Mouse (Mus musculus): ENCODE data around the gene Cited1. TPM values are rescaled to one million over a fixed set of nuclear protein-coding genes. Genes with fewer than 3 reads are reported as not detected.

The Cited1 gene
- total RNA-seq (2012; rRNA removed) = not detected in 2 replicates
- polyA plus RNA-seq (2012; ENCODE audit: insufficient read depth in 1 of 2, insufficient read length in 2 of 2, low read depth in 1 of 2, low replicate concordance in 2 of 2, missing spikeins in 1 of 2) = not detected

- no peaks in the 10 kb centered on the region for H3K79me2 ChIP-seq (ENCODE audit: control insufficient read depth, insufficient read depth, low read length, poor library complexity)
- no peak for DNase-seq (ENCODE audit: low read depth, low spot score)
- H3K36me3 ChIP-seq (ENCODE audit: control insufficient read depth in 1 of 2, insufficient read depth in 2 of 2, low read length in 2 of 2) = no peaks in the 10 kb centered on the region
- no peaks in the 10 kb centered on the region for H3K4me1 ChIP-seq (ENCODE audit: control insufficient read depth in 1 of 2, insufficient read depth in 2 of 2, low read length in 2 of 2)
- H3K27me3 ChIP-seq (ENCODE audit: control insufficient read depth in 1 of 2, insufficient read depth in 2 of 2, low read length in 2 of 2) = no peaks in the 10 kb centered on the region
- no peak within 1 kb of the TSS for H3K9ac ChIP-seq (ENCODE audit: control insufficient read depth, low read depth, low read length, poor library complexity, severe bottlenecking)
- no peak within 1 kb of the TSS for H3K4me3 ChIP-seq (ENCODE audit: control insufficient read depth in 1 of 2, insufficient read depth in 1 of 2, low read depth in 2 of 2, low read length in 2 of 2)
- no peak within 1 kb of the TSS for H3K27ac ChIP-seq (ENCODE audit: control insufficient read depth, low read depth, low read length)
- H3K9me3 ChIP-seq (replicated peaks; ENCODE audit: insufficient read depth, low read length) = no peaks in the 10 kb centered on the region
- TF ChIP-seq ZKSCAN1 (IDR thresholded peaks at IDR 0.05; ENCODE audit: low read depth, low read length) = no peak
Measured at GRCm38 (mm10) chrX:102251937-102252860, at the start of gene Cited1. TSS of gene Cited1 (minus strand) at chrX:102252181.

- H3K36me3 ChIP-seq (ENCODE audit: control insufficient read depth in 1 of 2, insufficient read depth in 2 of 2, low read length in 2 of 2) = no peaks in the 10 kb centered on the region; a peak in 1 of 4 replicates
- H3K9ac ChIP-seq (ENCODE audit: control insufficient read depth, low read depth, low read length, poor library complexity, severe bottlenecking) = no peak overlapping the region
- no peak for DNase-seq (ENCODE audit: low read depth, low spot score)
- H3K4me3 ChIP-seq (ENCODE audit: control insufficient read depth in 1 of 2, insufficient read depth in 1 of 2, low read depth in 2 of 2, low read length in 2 of 2) = no peak overlapping the region
- H3K9me3 ChIP-seq (replicated peaks; ENCODE audit: insufficient read depth, low read length) = no peaks in the 10 kb centered on the region
- no peaks in the 10 kb centered on the region; a peak in 1 of 4 replicates for H3K4me1 ChIP-seq (ENCODE audit: control insufficient read depth in 1 of 2, insufficient read depth in 2 of 2, low read length in 2 of 2)
- H3K27me3 ChIP-seq (ENCODE audit: control insufficient read depth in 1 of 2, insufficient read depth in 2 of 2, low read length in 2 of 2) = no peaks in the 10 kb centered on the region
- H3K79me2 ChIP-seq (ENCODE audit: control insufficient read depth, insufficient read depth, low read length, poor library complexity) = no peaks in the 10 kb centered on the region
- no peak for TF ChIP-seq RCOR1 (IDR thresholded peaks at IDR 0.05; ENCODE audit: low read depth, low read length)
- no peak for TF ChIP-seq UBTF (IDR thresholded peaks at IDR 0.05; ENCODE audit: borderline replicate concordance, insufficient read depth, low read depth, low read length)
- no peak for TF ChIP-seq RAD21 (IDR thresholded peaks at IDR 0.05; ENCODE audit: low read depth, low read length)
- TF ChIP-seq USF1 (IDR thresholded peaks at IDR 0.05; ENCODE audit: low read depth, low read length) = no peak
- TF ChIP-seq ZC3H11A (IDR thresholded peaks at IDR 0.05; ENCODE audit: low read depth, low read length) = no peak
- no peak for TF ChIP-seq NELFE (IDR thresholded peaks at IDR 0.05; ENCODE audit: low read depth, low read length)
- no peak for TF ChIP-seq GABPA (IDR thresholded peaks at IDR 0.05; ENCODE audit: low read depth, low read length)
- TF ChIP-seq EP300 (IDR thresholded peaks at IDR 0.05; ENCODE audit: low read depth in 1 of 2, low read length in 2 of 2) = no peak
- TF ChIP-seq ETS1 (IDR thresholded peaks at IDR 0.05; ENCODE audit: low read depth, low read length) = no peak
- TF ChIP-seq MAFK (IDR thresholded peaks at IDR 0.05; ENCODE audit: borderline replicate concordance, low read depth, low read length) = no peak
- H3K27ac ChIP-seq (ENCODE audit: control insufficient read depth, low read depth, low read length) = no peak overlapping the region
Measured at GRCm38 (mm10) chrX:102284889-102285288, 32.9 kb upstream of the Cited1 start.
